Mouse (Mus musculus) lung, embryonic 15.5 days (tissue): ENCODE data around the gene Magt1. TPM values are rescaled to one million over a fixed set of nuclear protein-coding genes. Genes with fewer than 3 reads are reported as not detected.

Experiments
- polyA plus RNA-seq: library from polyadenylated mRNA; unstranded; fragments of >200 nt; fragmentation: Nextera tagmentation; extraction: Ambion mirVana; gene quantifications from 2 replicates; pipeline ENCODE4 v1.2.1, GENCODE M21; 2015

Gene Magt1
- polyA plus RNA-seq, 1 experiment from 2014 or later = 68.4 TPM

Other genes starting within 250 kb of the Magt1 start
- 0.09 TPM in 1 of 2 replicates, not detected in the other for gene Fgf16, start 247.6 kb downstream of the Magt1 start, polyA plus RNA-seq
- 175 and 201 TPM in 2 replicates for gene Atrx, start 82.5 kb downstream of the Magt1 start, polyA plus RNA-seq
- gene Cox7b, start 3.8 kb upstream of the Magt1 start, polyA plus RNA-seq = 327 and 347 TPM in 2 replicates
- 23.6 and 26.3 TPM in 2 replicates for gene Atp7a, start 15.4 kb upstream of the Magt1 start, polyA plus RNA-seq
- 0.72 and 1.0 TPM in 2 replicates for gene Tlr13, start 131.3 kb upstream of the Magt1 start, polyA plus RNA-seq
- gene Pgk1, start 175.2 kb upstream of the Magt1 start, polyA plus RNA-seq = 298 and 301 TPM in 2 replicates
- 11.4 and 12.6 TPM in 2 replicates for gene Taf9b, start 209.3 kb upstream of the Magt1 start, polyA plus RNA-seq
- gene Fnd3c2, start 243.5 kb upstream of the Magt1 start, polyA plus RNA-seq = not detected in 2 replicates